Mouse (Mus musculus) neutrophil, adult 83 days (primary cell): Measurements from ENCODE around the gene Gm13084. TPM values are rescaled to one million over a fixed set of nuclear protein-coding genes. Genes with fewer than 3 reads are reported as not detected.

Source experiments
- total RNA-seq, 2 experiments: library from RNA; stranded (reverse); gene quantifications; one replicate each; pipeline ENCODE4 v1.2.4; 2023

The Gm13084 gene
- not detected for total RNA-seq

GRCm38 (mm10) chr4:143815993-143816392 lies at the start of gene Gm13084:
Gene Gm13084 (minus strand): TSS chr4:143816093.

GRCm38 (mm10) chr4:143846197-143846596 lies 30.3 kb upstream of the Gm13084 start, which contains the start of gene Gm13103:
Gene Gm13103 (plus strand): TSS chr4:143846497.

GRCm38 (mm10) chr4:143789052-143789451 lies 26.8 kb downstream of the Gm13084 start, which contains the start of gene Gm13023:
Gene Gm13023 (plus strand): TSS chr4:143789352.

Other genes with a start within 250 kb of the Gm13084 start
- gene Gm13083, start 201.1 kb downstream of the Gm13084 start, total RNA-seq: not detected
- not detected for gene Gm13088, start 158.8 kb downstream of the Gm13084 start, total RNA-seq
- gene Gm13089, start 113.4 kb downstream of the Gm13084 start, total RNA-seq: not detected
- not detected for gene Gm13078, start 96.6 kb downstream of the Gm13084 start, total RNA-seq
- gene Gm13023, start 26.7 kb downstream of the Gm13084 start, total RNA-seq: not detected
- not detected for gene Gm13103, start 30.4 kb upstream of the Gm13084 start, total RNA-seq
- gene Pramef6, start 84.3 kb upstream of the Gm13084 start, total RNA-seq: not detected
- gene Pramef25, start 134.9 kb upstream of the Gm13084 start, total RNA-seq: not detected
- gene Gm13101, start 150.9 kb upstream of the Gm13084 start, total RNA-seq: not detected
- not detected for gene Pramef17, start 178.3 kb upstream of the Gm13084 start, total RNA-seq
- gene Pramel4, start 243.0 kb upstream of the Gm13084 start, total RNA-seq: not detected